Mouse (Mus musculus) small intestine, adult 2 months (tissue): ENCODE measurements around the gene Hdac1. TPM values are rescaled to one million over a fixed set of nuclear protein-coding genes. Genes with fewer than 3 reads are reported as not detected.

Experiments
- H3K27ac ChIP-seq: fragments of 200-500 bp; 2 replicates; pipeline ENCODE4 v1.5.1; 2012; ENCODE audit warnings: low read depth, low read length, control low read depth, inconsistent platforms; ENCODE audit not compliant: insufficient read depth
- H3K27me3 ChIP-seq: fragments of 200-500 bp; 2 replicates; pipeline ENCODE4 v1.6.1; 2012; ENCODE audit warnings: mild to moderate bottlenecking, moderate library complexity, low read length, inconsistent platforms; ENCODE audit not compliant: control insufficient read depth, insufficient read depth
- H3K36me3 ChIP-seq: fragments of 200-500 bp; 2 replicates; pipeline ENCODE4 v1.6.1; 2012; ENCODE audit warnings: mild to moderate bottlenecking, low read length, control low read depth, inconsistent platforms; ENCODE audit not compliant: control insufficient read depth, insufficient read depth
- H3K4me1 ChIP-seq: fragments of 200-500 bp; 2 replicates; pipeline ENCODE4 v1.6.1; 2012; ENCODE audit warnings: low read length, inconsistent platforms, mixed read lengths; ENCODE audit not compliant: control insufficient read depth, insufficient read depth, insufficient read length
- H3K4me3 ChIP-seq: fragments of 200-500 bp; 2 replicates; pipeline ENCODE4 v1.5.1; 2012; ENCODE audit warnings: low read depth, mild to moderate bottlenecking, control low read depth, inconsistent platforms, low read length, moderate library complexity
- CTCF ChIP-seq: fragments of 200-500 bp; IDR thresholded peaks from 2 replicates; pipeline ENCODE4 v1.5.1; 2012; ENCODE audit warnings: low read depth, mild to moderate bottlenecking, control low read depth, inconsistent platforms, low read length, moderate library complexity, mixed read lengths; ENCODE audit not compliant: insufficient replicate concordance, insufficient read length; ENCODE audit errors: extremely low read depth
- POLR2A ChIP-seq: fragments of 200-500 bp; IDR thresholded peaks from 2 replicates; pipeline ENCODE4 v1.6.1; 2012; ENCODE audit warnings: low read depth, mild to moderate bottlenecking, control low read depth, inconsistent platforms, low read length, moderate library complexity
- WGBS: fragments of 180-500 bp; shearing (Covaris S2); methylation state at CpG from one replicate; pipeline ENCODE4 v1.1.7; 2018; 5-methylcytosine and 5-hydroxymethylcytosine counted together
- polyA plus RNA-seq: library from polyadenylated mRNA; depleted of rRNA; stranded (reverse); fragments of >200 nt; gene quantifications from 2 replicates; pipeline ENCODE4 v1.2.3, GENCODE M21; 2012; rRNA removed

Hdac1 gene
- 13.7 and 31.1 TPM in 2 replicates for polyA plus RNA-seq

- Histone ChIP-seq H3K36me3 (no peaks in the 10 kb centered on the region), H3K4me1 (peaks cover 5% of the 10 kb centered on the region), H3K27ac (peak within 1 kb of the TSS; percentile 71), H3K27me3 (no peaks in the 10 kb centered on the region), H3K4me3 (peak within 1 kb of the TSS; percentile 99)
- TF ChIP-seq POLR2A, result peak; percentile 71; the same call in 1 of the 2 replicates
- 0 out of 2 replicates have a peak, but pooled peaks have one; percentile 13 for TF ChIP-seq CTCF
- WGBS, result under 1% methylated on average over 46 of the region's 46 CpGs
These were observed at the start of gene Hdac1 for GRCm38 (mm10) chr4:129542592-129543141. Gene Hdac1 (minus strand): TSS chr4:129542713.

GRCm38 (mm10) chr4:129588865-129589264 is 46.4 kb upstream of the Hdac1 start:
- TF ChIP-seq POLR2A (no peak), CTCF (no peak)
- Histone ChIP-seq H3K36me3 (peaks cover 30% of the 10 kb centered on the region), H3K4me1 (no peaks in the 10 kb centered on the region; the same call in none of the 2 replicates), H3K27ac (no peak overlapping the region), H3K27me3 (no peaks in the 10 kb centered on the region), H3K4me3 (no peak overlapping the region)
- 73% methylated on average over 4 of the region's 4 CpGs for WGBS

GRCm38 (mm10) chr4:129586943-129587342 is 44.4 kb upstream of the Hdac1 start:
- 49% methylated on average over 1 of the region's 1 CpGs for WGBS
- H3K27ac ChIP-seq, result no peak overlapping the region
- peaks cover 13% of the 10 kb centered on the region for H3K36me3 ChIP-seq
- H3K4me1 ChIP-seq, result no peaks in the 10 kb centered on the region; the same call in none of the 2 replicates
- no peaks in the 10 kb centered on the region for H3K27me3 ChIP-seq
- H3K4me3 ChIP-seq, result no peak overlapping the region
- TF ChIP-seq CTCF (no peak), POLR2A (no peak)

DNA sequence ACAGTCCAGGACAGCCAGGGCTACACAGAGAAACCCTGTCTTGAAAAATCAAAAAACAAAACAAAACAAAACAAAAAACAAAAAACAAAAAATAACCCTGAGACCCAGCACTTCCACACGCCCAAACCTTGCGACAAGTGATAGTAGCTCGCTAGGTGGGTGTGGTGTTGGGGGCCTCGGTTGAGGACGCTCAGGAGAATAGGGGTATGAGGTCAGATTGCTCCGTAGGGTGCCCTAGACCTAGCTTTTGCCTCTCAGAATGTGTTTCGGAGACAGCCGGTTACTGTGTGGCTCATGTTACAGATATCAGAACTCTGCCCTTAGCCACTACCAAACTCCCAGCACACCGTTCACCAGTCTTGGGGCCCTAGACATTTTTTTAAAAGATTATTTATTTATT is 43.3 kb upstream of the Hdac1 start:
- TF ChIP-seq POLR2A (no peak), CTCF (no peak)
- H3K4me3 ChIP-seq, result no peak overlapping the region
- WGBS, result 87% methylated on average over 9 of the region's 9 CpGs
- H3K4me1 ChIP-seq, result no peaks in the 10 kb centered on the region; the same call in none of the 2 replicates
- no peaks in the 10 kb centered on the region for H3K27me3 ChIP-seq
- 0 out of 2 replicates have a peak, but pooled peaks cover 1% of the 10 kb centered on the region for H3K36me3 ChIP-seq
- no peak overlapping the region for H3K27ac ChIP-seq

DNA sequence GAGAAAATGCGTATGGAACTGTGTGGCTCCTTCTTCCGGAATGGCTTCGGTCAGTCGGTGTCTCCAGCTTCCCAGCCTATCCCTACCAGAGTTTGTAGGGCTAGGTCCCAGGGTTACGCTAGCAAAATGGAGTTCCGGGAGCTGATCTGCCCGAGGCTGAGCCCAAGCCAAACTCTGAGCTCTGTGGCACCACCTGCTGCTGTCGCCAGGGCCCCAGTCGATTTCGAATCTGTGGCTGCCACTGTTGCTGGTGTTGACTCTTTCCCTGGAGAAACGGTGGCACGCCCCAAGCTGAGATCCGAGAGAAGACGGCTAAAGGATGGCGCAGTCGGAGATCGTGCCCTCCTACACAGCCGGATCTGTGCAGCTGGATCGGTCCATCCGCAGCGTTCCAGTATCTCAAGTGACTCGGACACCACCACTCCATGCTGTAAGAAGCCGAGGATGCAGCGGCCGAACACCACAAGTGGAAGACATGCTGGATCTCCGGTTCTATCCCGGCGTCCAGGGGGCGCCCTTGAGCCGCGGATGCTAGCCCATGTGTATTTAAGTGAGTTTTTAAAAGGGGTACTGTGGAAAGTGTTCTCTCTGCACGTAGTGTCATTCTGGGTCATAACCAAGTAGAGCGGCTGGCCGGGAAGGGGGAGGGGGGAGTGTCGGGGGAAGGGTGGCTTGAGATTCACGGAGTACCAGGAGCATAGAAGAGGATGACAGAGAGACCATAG is 42.5 kb upstream of the Hdac1 start:
- no peaks in the 10 kb centered on the region; the same call in none of the 2 replicates for H3K4me1 ChIP-seq
- peak overlapping the region; percentile 78 for H3K4me3 ChIP-seq
- peak overlapping the region; percentile 68 for H3K27ac ChIP-seq
- TF ChIP-seq POLR2A (no peak), CTCF (peak; percentile 94)
- H3K27me3 ChIP-seq, result no peaks in the 10 kb centered on the region
- under 1% methylated on average over 36 of the region's 36 CpGs for WGBS
- no peaks in the 10 kb centered on the region for H3K36me3 ChIP-seq

DNA sequence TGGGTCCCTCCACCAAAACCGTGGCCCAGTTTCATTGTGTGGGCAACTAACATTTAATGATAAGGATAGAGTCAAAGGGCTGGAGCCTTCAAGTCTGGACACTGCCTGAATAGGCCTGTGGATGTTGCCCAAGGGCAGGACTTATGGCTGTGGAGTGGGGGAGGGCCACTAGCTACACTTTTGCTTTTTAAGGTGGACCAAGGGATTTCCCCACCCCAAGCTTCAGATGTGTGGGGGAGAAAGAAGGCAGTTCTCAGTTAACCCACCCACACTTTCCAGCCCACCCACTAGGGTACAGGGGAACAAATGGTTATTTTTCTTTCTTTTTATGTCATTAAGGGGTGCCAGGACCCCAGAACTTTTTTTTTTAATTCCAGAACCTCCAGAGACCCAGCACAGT is 41.9 kb upstream of the Hdac1 start:
- 74% methylated on average over 1 of the region's 1 CpGs for WGBS
- H3K27me3 ChIP-seq, result no peaks in the 10 kb centered on the region
- H3K27ac ChIP-seq, result no peak overlapping the region

DNA sequence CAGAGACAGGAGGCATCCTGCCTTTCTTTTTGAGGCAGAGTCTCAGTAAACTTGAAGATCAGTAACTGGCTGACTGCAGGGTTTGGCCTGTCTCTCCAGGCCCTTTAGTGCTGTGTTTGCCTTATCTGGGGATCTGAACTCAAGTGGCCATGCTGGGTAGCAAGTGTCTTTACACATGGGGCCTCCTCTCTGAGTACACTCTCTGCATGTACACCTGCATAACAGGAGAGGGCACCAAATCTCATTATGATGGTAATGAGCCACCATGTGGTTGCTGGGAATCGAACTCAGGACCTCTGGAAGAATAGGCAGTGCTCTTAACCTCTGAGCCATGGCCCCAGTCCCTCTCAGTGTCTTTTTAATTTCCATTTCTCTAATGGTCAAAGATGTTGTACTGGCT is 39.7 kb upstream of the Hdac1 start:
- 89% methylated on average over 1 of the region's 1 CpGs for WGBS

More for the DNA sequence above, 41.9 kb upstream of the Hdac1 start:
- Histone ChIP-seq H3K36me3 (no peaks in the 10 kb centered on the region), H3K4me3 (no peak overlapping the region), H3K4me1 (no peaks in the 10 kb centered on the region; the same call in none of the 2 replicates)
- TF ChIP-seq CTCF (no peak), POLR2A (no peak)

More for the DNA sequence above, 39.7 kb upstream of the Hdac1 start:
- no peak overlapping the region for H3K4me3 ChIP-seq
- no peaks in the 10 kb centered on the region for H3K27me3 ChIP-seq
- TF ChIP-seq CTCF (no peak), POLR2A (no peak)
- no peak overlapping the region for H3K27ac ChIP-seq
- no peaks in the 10 kb centered on the region for H3K36me3 ChIP-seq
- H3K4me1 ChIP-seq, result no peaks in the 10 kb centered on the region; the same call in none of the 2 replicates
